Mouse (Mus musculus): ENCODE results near the gene Ubp1. TPM values are rescaled to one million over a fixed set of nuclear protein-coding genes. Genes with fewer than 3 reads are reported as not detected.
"Not testable (repeated sequence)": the region's sequence is repeated elsewhere in the genome, so short reads cannot be mapped to it uniquely, and the experiment has no call there.

Ubp1 gene
- 22.6 and 26.8 TPM in 2 replicates for polyA plus RNA-seq (2015; fragmentation: Nextera tagmentation; extraction: Ambion mirVana)

DNA sequence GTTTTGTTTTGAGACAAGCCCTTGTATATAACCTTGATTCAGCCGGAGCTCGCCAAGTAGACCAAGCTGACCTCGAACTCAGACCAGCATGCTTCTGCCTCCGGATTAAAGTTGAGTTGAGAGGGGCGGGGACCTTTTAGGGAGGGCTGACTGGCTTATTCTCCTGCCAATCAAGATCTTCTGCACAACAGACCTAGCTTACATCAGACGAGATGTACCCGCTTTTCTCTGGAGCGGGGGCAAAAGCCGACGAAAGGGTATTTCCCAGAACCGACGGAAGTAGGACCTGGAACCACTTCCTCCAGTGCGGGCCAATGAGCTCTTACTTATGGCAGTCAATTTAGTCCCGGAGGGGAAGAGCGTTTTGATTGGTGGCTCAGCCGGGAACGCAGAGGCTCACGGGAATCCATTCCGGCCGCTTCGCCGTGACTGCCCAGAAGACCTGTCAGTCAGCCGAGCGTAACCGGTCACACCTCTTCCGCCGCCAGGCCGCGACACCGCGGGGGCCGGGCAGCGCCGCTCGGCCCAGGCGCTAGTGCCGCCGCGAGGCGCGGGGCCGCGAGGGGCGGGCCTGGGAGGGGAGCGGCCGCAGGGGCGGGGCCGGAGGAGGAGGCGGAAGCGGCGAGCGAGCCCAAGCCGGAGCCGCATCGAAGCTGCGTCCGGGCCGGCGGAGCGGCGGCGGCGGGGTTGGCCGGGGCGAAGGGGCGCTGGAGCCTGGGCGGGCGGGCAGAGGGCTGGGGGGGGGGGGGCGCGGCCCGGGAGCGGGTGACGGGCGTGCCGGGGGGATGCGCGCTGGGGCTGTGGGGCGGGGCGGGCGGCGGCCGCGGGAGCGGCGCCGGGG, at the start of gene Ubp1:
Gene Ubp1 (plus strand): TSS at position 401 of the 841 bp plus-strand sequence.
- Histone ChIP-seq H3K4me1 (replicated peaks; ENCODE audit: control insufficient read depth, insufficient read depth, low read length) (peaks cover 10% of the 10 kb centered on the region; the same call in 1 of the 2 replicates), H3K9ac (ENCODE audit: low read length) (peak within 1 kb of the TSS; percentile 97), H3K9me3 (ENCODE audit: control insufficient read depth, low read length) (no peaks in the 10 kb centered on the region), H3K27ac (ENCODE audit: low read length) (peak within 1 kb of the TSS; percentile 95), H3K4me2 (ENCODE audit: low read depth, low read length) (peak within 1 kb of the TSS; percentile 82), H3K27me3 (ENCODE audit: control insufficient read depth, insufficient read depth, low read depth, low read length) (no peaks in the 10 kb centered on the region), H3K4me3 (ENCODE audit: low read length) (peak within 1 kb of the TSS; percentile 92), H3K36me3 (ENCODE audit: control insufficient read depth, insufficient read depth, low read length) (no peaks in the 10 kb centered on the region)
- ATAC-seq (ENCODE audit: low read depth) = peak; percentile 98
- WGBS = under 1% methylated on average over 48 of the region's 86 CpGs

- H3K9ac ChIP-seq (ENCODE audit: low read length) = no peak overlapping the region
- no peaks in the 10 kb centered on the region for H3K27me3 ChIP-seq (ENCODE audit: control insufficient read depth, insufficient read depth, low read depth, low read length)
- no peaks in the 10 kb centered on the region for H3K4me1 ChIP-seq (replicated peaks; ENCODE audit: control insufficient read depth, insufficient read depth, low read length)
- H3K36me3 ChIP-seq (ENCODE audit: control insufficient read depth, insufficient read depth, low read length) = peaks cover 3% of the 10 kb centered on the region; the same call in 1 of the 2 replicates
- H3K4me3 ChIP-seq (ENCODE audit: low read length) = no peak overlapping the region
- 92% methylated on average over 3 of the region's 3 CpGs for WGBS
- H3K9me3 ChIP-seq (ENCODE audit: control insufficient read depth, low read length) = no peaks in the 10 kb centered on the region
- H3K27ac ChIP-seq (ENCODE audit: low read length) = no peak overlapping the region
- ATAC-seq (ENCODE audit: low read depth) = no peak
- no peak overlapping the region for H3K4me2 ChIP-seq (ENCODE audit: low read depth, low read length)
Measured at GRCm38 (mm10) chr9:113894903-113895302, 35.8 kb upstream of the Ubp1 start.

GRCm38 (mm10) chr9:113903136-113903535, 27.6 kb upstream of the Ubp1 start:
- WGBS = 38% methylated on average over 4 of the region's 4 CpGs
- H3K4me3 ChIP-seq (ENCODE audit: low read length) = no peak overlapping the region
- no peaks in the 10 kb centered on the region for H3K4me1 ChIP-seq (replicated peaks; ENCODE audit: control insufficient read depth, insufficient read depth, low read length)
- 0 out of 2 replicates have a peak overlapping the region, but pooled peaks have one; percentile 30 for H3K27ac ChIP-seq (ENCODE audit: low read length)
- H3K36me3 ChIP-seq (ENCODE audit: control insufficient read depth, insufficient read depth, low read length) = peaks cover 10% of the 10 kb centered on the region
- H3K4me2 ChIP-seq (ENCODE audit: low read depth, low read length) = no peak overlapping the region
- H3K27me3 ChIP-seq (ENCODE audit: control insufficient read depth, insufficient read depth, low read depth, low read length) = no peaks in the 10 kb centered on the region
- no peak overlapping the region for H3K9ac ChIP-seq (ENCODE audit: low read length)
- H3K9me3 ChIP-seq (ENCODE audit: control insufficient read depth, low read length) = no peaks in the 10 kb centered on the region
- ATAC-seq (ENCODE audit: low read depth) = peak; percentile 92

- not testable (repeated sequence) for H3K9ac ChIP-seq (ENCODE audit: low read length); H3K9me3 ChIP-seq (ENCODE audit: control insufficient read depth, low read length); H3K4me2 ChIP-seq (ENCODE audit: low read depth, low read length); H3K27ac ChIP-seq (ENCODE audit: low read length); H3K4me1 ChIP-seq (replicated peaks; ENCODE audit: control insufficient read depth, insufficient read depth, low read length); H3K4me3 ChIP-seq (ENCODE audit: low read length); ATAC-seq (ENCODE audit: low read depth); H3K27me3 ChIP-seq (ENCODE audit: control insufficient read depth, insufficient read depth, low read depth, low read length)
- peaks cover 13% of the 10 kb centered on the region for H3K36me3 ChIP-seq (ENCODE audit: control insufficient read depth, insufficient read depth, low read length)
- 95% methylated on average over 6 of the region's 6 CpGs for WGBS
Measured at GRCm38 (mm10) chr9:113904315-113904714, 26.4 kb upstream of the Ubp1 start.

GRCm38 (mm10) chr9:113915789-113916188, 14.9 kb upstream of the Ubp1 start:
- no peak for ATAC-seq (ENCODE audit: low read depth)
- no peaks in the 10 kb centered on the region for H3K27me3 ChIP-seq (ENCODE audit: control insufficient read depth, insufficient read depth, low read depth, low read length)
- no peak overlapping the region for H3K4me2 ChIP-seq (ENCODE audit: low read depth, low read length)
- no peaks in the 10 kb centered on the region for H3K9me3 ChIP-seq (ENCODE audit: control insufficient read depth, low read length)
- H3K4me3 ChIP-seq (ENCODE audit: low read length) = no peak overlapping the region
- no peak overlapping the region for H3K9ac ChIP-seq (ENCODE audit: low read length)
- WGBS = 93% methylated on average over 5 of the region's 5 CpGs
- H3K36me3 ChIP-seq (ENCODE audit: control insufficient read depth, insufficient read depth, low read length) = peaks cover 13% of the 10 kb centered on the region
- H3K4me1 ChIP-seq (replicated peaks; ENCODE audit: control insufficient read depth, insufficient read depth, low read length) = no peaks in the 10 kb centered on the region
- H3K27ac ChIP-seq (ENCODE audit: low read length) = no peak overlapping the region

- Histone ChIP-seq H3K4me3 (ENCODE audit: low read length) (no peak overlapping the region), H3K27me3 (ENCODE audit: control insufficient read depth, insufficient read depth, low read depth, low read length) (no peaks in the 10 kb centered on the region), H3K4me2 (ENCODE audit: low read depth, low read length) (no peak overlapping the region), H3K27ac (ENCODE audit: low read length) (no peak overlapping the region), H3K36me3 (ENCODE audit: control insufficient read depth, insufficient read depth, low read length) (peaks cover 12% of the 10 kb centered on the region), H3K9me3 (ENCODE audit: control insufficient read depth, low read length) (no peaks in the 10 kb centered on the region), H3K4me1 (replicated peaks; ENCODE audit: control insufficient read depth, insufficient read depth, low read length) (no peaks in the 10 kb centered on the region), H3K9ac (ENCODE audit: low read length) (no peak overlapping the region)
- WGBS = 86% methylated on average over 5 of the region's 5 CpGs
- ATAC-seq (ENCODE audit: low read depth) = no peak
Measured at GRCm38 (mm10) chr9:113922677-113923076, 8.1 kb upstream of the Ubp1 start.

DNA sequence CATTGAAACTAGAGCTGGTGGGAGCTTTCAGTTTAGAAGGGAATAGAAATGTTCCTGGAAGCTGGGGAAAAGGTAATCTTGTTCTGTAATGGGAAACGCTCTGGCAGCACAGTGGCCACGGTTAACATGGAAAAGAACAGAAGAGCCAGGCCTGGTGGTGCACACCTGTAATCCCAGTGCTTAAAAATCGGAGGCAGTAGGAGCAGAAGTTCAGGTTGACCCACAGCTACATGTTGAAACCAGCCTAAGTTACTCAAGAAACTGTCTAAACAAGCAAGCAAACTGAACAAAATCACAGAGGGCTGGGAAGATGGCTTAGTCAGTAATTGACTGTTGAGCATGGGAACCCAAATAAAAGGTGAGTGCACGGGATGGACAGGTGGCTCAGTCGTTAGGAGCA, 5.9 kb upstream of the Ubp1 start:
- WGBS = 83% methylated on average over 5 of the region's 5 CpGs
- Histone ChIP-seq H3K27ac (ENCODE audit: low read length) (no peak overlapping the region), H3K27me3 (ENCODE audit: control insufficient read depth, insufficient read depth, low read depth, low read length) (no peaks in the 10 kb centered on the region), H3K4me3 (ENCODE audit: low read length) (no peak overlapping the region), H3K4me2 (ENCODE audit: low read depth, low read length) (no peak overlapping the region), H3K9ac (ENCODE audit: low read length) (no peak overlapping the region), H3K36me3 (ENCODE audit: control insufficient read depth, insufficient read depth, low read length) (peaks cover 12% of the 10 kb centered on the region), H3K9me3 (ENCODE audit: control insufficient read depth, low read length) (no peaks in the 10 kb centered on the region), H3K4me1 (replicated peaks; ENCODE audit: control insufficient read depth, insufficient read depth, low read length) (no peaks in the 10 kb centered on the region)
- no peak for ATAC-seq (ENCODE audit: low read depth)

DNA sequence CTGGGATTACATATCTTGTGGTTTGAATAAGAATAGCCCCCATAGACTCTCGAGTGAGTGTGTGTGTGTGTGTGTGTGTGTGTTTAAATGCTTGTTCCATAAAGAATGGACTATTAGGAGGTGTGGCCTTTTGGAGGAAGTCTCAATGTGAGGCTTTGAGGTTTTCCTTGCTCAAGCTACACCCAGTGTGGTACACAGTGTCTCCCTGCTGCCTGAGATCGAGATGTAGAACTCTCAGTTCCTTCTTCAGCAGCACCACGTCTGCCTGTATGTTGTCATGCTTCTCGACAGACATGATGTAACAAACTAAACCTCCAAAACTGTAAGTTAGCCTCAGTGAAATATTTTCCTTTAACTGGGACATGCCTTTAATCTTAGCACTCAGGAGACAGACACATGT, 2.1 kb upstream of the Ubp1 start:
- WGBS = 78% methylated on average over 4 of the region's 4 CpGs
- no peaks in the 10 kb centered on the region for H3K36me3 ChIP-seq (ENCODE audit: control insufficient read depth, insufficient read depth, low read length)
- H3K27me3 ChIP-seq (ENCODE audit: control insufficient read depth, insufficient read depth, low read depth, low read length) = no peaks in the 10 kb centered on the region
- H3K4me3 ChIP-seq (ENCODE audit: low read length) = no peak overlapping the region
- H3K4me1 ChIP-seq (replicated peaks; ENCODE audit: control insufficient read depth, insufficient read depth, low read length) = peaks cover 6% of the 10 kb centered on the region; the same call in 1 of the 2 replicates
- H3K4me2 ChIP-seq (ENCODE audit: low read depth, low read length) = no peak overlapping the region
- H3K9ac ChIP-seq (ENCODE audit: low read length) = no peak overlapping the region
- ATAC-seq (ENCODE audit: low read depth) = no peak
- no peak overlapping the region for H3K27ac ChIP-seq (ENCODE audit: low read length)
- H3K9me3 ChIP-seq (ENCODE audit: control insufficient read depth, low read length) = no peaks in the 10 kb centered on the region

DNA sequence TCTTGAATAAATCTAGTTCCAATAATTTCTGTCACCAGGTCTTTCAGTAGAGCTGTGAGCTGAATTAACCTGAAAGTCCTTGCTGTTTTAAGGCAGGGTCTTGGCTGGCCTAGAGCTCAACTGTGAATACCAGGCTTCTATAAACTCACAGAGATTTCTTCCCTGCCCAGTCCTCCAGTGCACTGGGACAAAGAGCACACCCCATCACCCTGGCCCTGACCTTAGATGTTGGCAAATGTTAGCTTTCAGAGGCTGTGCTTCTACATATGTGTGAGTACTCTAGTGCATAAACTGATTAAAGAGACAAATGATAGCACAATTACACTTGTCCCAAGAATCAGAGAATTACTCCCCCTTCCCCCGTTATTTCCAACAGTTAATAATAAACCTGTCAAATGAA, 1.1 kb upstream of the Ubp1 start:
- no peak overlapping the region for H3K27ac ChIP-seq (ENCODE audit: low read length)
- 70% methylated on average over 1 of the region's 1 CpGs for WGBS
- no peak overlapping the region for H3K4me2 ChIP-seq (ENCODE audit: low read depth, low read length)
- H3K4me3 ChIP-seq (ENCODE audit: low read length) = no peak overlapping the region
- H3K36me3 ChIP-seq (ENCODE audit: control insufficient read depth, insufficient read depth, low read length) = no peaks in the 10 kb centered on the region
- peaks cover 6% of the 10 kb centered on the region; the same call in 1 of the 2 replicates for H3K4me1 ChIP-seq (replicated peaks; ENCODE audit: control insufficient read depth, insufficient read depth, low read length)
- no peak for ATAC-seq (ENCODE audit: low read depth)
- H3K9ac ChIP-seq (ENCODE audit: low read length) = no peak overlapping the region
- no peaks in the 10 kb centered on the region for H3K9me3 ChIP-seq (ENCODE audit: control insufficient read depth, low read length)
- H3K27me3 ChIP-seq (ENCODE audit: control insufficient read depth, insufficient read depth, low read depth, low read length) = no peaks in the 10 kb centered on the region

All from lung, embryonic 16.5 days (tissue).